Mouse (Mus musculus) liver, adult 2 months (tissue): ENCODE data around the gene Smtnl1. TPM values are rescaled to one million over a fixed set of nuclear protein-coding genes. Genes with fewer than 3 reads are reported as not detected.

ENCODE experiments used
- DNase-seq: peaks from one replicate; pipeline ENCODE4 v3.0.0-alpha.2; 2011; ENCODE audit warnings: low read depth, low spot score; ENCODE audit errors: extremely low read depth
- H3K27ac ChIP-seq: fragments of 200-500 bp; replicated peaks from 2 replicates; pipeline ENCODE4 v1.5.1; 2012; ENCODE audit warnings: low read depth, mild to moderate bottlenecking, control low read depth, inconsistent platforms, low read length; ENCODE audit not compliant: insufficient read depth
- H3K27me3 ChIP-seq: fragments of 200-500 bp; 2 replicates; pipeline ENCODE4 v1.6.1; 2012; ENCODE audit warnings: mild to moderate bottlenecking, moderate library complexity, low read length, inconsistent platforms; ENCODE audit not compliant: control insufficient read depth, insufficient read depth
- H3K36me3 ChIP-seq: fragments of 200-500 bp; 2 replicates; pipeline ENCODE4 v1.6.1; 2012; ENCODE audit warnings: low read length, inconsistent platforms; ENCODE audit not compliant: control insufficient read depth, insufficient read depth
- H3K4me1 ChIP-seq: fragments of 200-500 bp; 2 replicates; pipeline ENCODE4 v1.6.1; 2011; ENCODE audit warnings: low read length; ENCODE audit not compliant: control insufficient read depth, insufficient read depth
- H3K4me3 ChIP-seq: fragments of 200-500 bp; 2 replicates; pipeline ENCODE4 v1.5.1; 2011; ENCODE audit warnings: low read depth, mild to moderate bottlenecking, control low read depth, low read length, moderate library complexity; ENCODE audit not compliant: insufficient read depth
- H3K79me2 ChIP-seq: fragments of 200-500 bp; 2 replicates; pipeline ENCODE4 v1.6.1; 2012; ENCODE audit warnings: inconsistent platforms, mild to moderate bottlenecking, low read length, moderate library complexity; ENCODE audit not compliant: control insufficient read depth, insufficient read depth
- H3K9ac ChIP-seq: fragments of 200-500 bp; 2 replicates; pipeline ENCODE4 v1.6.1; 2012; ENCODE audit warnings: low read depth, mild to moderate bottlenecking, control low read depth, inconsistent platforms, low read length
- CTCF ChIP-seq: fragments of 200-500 bp; IDR thresholded peaks from 2 replicates; pipeline ENCODE4 v1.5.1; 2011; ENCODE audit warnings: low read depth, low read length, control low read depth
- POLR2A ChIP-seq: fragments of 200-500 bp; IDR thresholded peaks from 2 replicates; pipeline ENCODE4 v1.6.1; 2011; ENCODE audit warnings: low read length, control low read depth; ENCODE audit not compliant: insufficient read depth; ENCODE audit errors: extremely low read depth
- WGBS: fragments of 180-500 bp; shearing (Covaris S2); methylation state at CpG from one replicate; pipeline ENCODE4 v1.1.7; 2018; 5-methylcytosine and 5-hydroxymethylcytosine counted together
- polyA plus RNA-seq: library from polyadenylated mRNA; depleted of rRNA; stranded (reverse); fragments of >200 nt; gene quantifications from 2 replicates; pipeline ENCODE4 v1.2.3, GENCODE M21; 2012
- total RNA-seq: library from RNA; depleted of rRNA; stranded (reverse); fragments of >200 nt; gene quantifications from 2 replicates; pipeline ENCODE4 v1.2.3, GENCODE M21; 2014

The Smtnl1 gene
- total and polyA plus RNA-seq, 2 experiments: 0.18 TPM; not detected in 1

GRCm38 (mm10) chr2:84851130-84852040, 28.9 kb upstream of the Smtnl1 start:
- Histone ChIP-seq H3K4me3 (no peak overlapping the region), H3K4me1 (peaks cover 17% of the 10 kb centered on the region), H3K36me3 (no peaks in the 10 kb centered on the region), H3K79me2 (no peaks in the 10 kb centered on the region), H3K27ac (peak overlapping the region; percentile 92), H3K9ac (peak overlapping the region; percentile 71), H3K27me3 (no peaks in the 10 kb centered on the region)
- WGBS: 19% methylated on average over 23 of the region's 23 CpGs
- DNase-seq: peak; percentile 97
- TF ChIP-seq CTCF (no peak), POLR2A (peak; percentile 73)

- Histone ChIP-seq H3K36me3 (no peaks in the 10 kb centered on the region), H3K27me3 (no peaks in the 10 kb centered on the region), H3K4me1 (peaks cover 17% of the 10 kb centered on the region), H3K79me2 (no peaks in the 10 kb centered on the region), H3K27ac (peak overlapping the region; percentile 85), H3K9ac (no peak overlapping the region), H3K4me3 (no peak overlapping the region)
- peak; percentile 67 for DNase-seq
- TF ChIP-seq CTCF: no peak
- TF ChIP-seq POLR2A: no peak
- WGBS: 29% methylated on average over 7 of the region's 7 CpGs
Observed at GRCm38 (mm10) chr2:84850407-84851129, 28.1 kb upstream of the Smtnl1 start.

- DNase-seq: no peak
- WGBS: 63% methylated on average over 1 of the region's 1 CpGs
- Histone ChIP-seq H3K9ac (no peak overlapping the region), H3K4me3 (no peak overlapping the region), H3K27ac (no peak overlapping the region), H3K27me3 (no peaks in the 10 kb centered on the region), H3K4me1 (peaks cover 11% of the 10 kb centered on the region), H3K79me2 (0 out of 2 replicates have a peak, but pooled peaks cover 4% of the 10 kb centered on the region), H3K36me3 (no peaks in the 10 kb centered on the region)
- no peak for TF ChIP-seq CTCF
- TF ChIP-seq POLR2A: no peak
Observed at GRCm38 (mm10) chr2:84845226-84845625, 22.8 kb upstream of the Smtnl1 start.

GRCm38 (mm10) chr2:84843654-84844053, 21.2 kb upstream of the Smtnl1 start:
- H3K79me2 ChIP-seq: 0 out of 2 replicates have a peak, but pooled peaks cover 4% of the 10 kb centered on the region
- H3K27ac ChIP-seq: no peak overlapping the region
- WGBS: 88% methylated on average over 6 of the region's 6 CpGs
- no peak for DNase-seq
- H3K4me3 ChIP-seq: no peak overlapping the region
- H3K9ac ChIP-seq: no peak overlapping the region
- no peaks in the 10 kb centered on the region for H3K27me3 ChIP-seq
- TF ChIP-seq CTCF (no peak), POLR2A (no peak)
- 0 out of 2 replicates have a peak, but pooled peaks cover 4% of the 10 kb centered on the region for H3K4me1 ChIP-seq
- no peaks in the 10 kb centered on the region for H3K36me3 ChIP-seq

GRCm38 (mm10) chr2:84841905-84842304, 19.5 kb upstream of the Smtnl1 start:
- no peaks in the 10 kb centered on the region for H3K36me3 ChIP-seq

More at GRCm38 (mm10) chr2:84841905-84842304, 19.5 kb upstream of the Smtnl1 start:
- Histone ChIP-seq H3K27ac (no peak overlapping the region), H3K79me2 (0 out of 2 replicates have a peak, but pooled peaks cover 4% of the 10 kb centered on the region), H3K4me3 (no peak overlapping the region), H3K27me3 (no peaks in the 10 kb centered on the region), H3K9ac (no peak overlapping the region), H3K4me1 (0 out of 2 replicates have a peak, but pooled peaks cover 4% of the 10 kb centered on the region)
- DNase-seq: no peak
- TF ChIP-seq CTCF (no peak), POLR2A (no peak)
